Mouse (Mus musculus) hindbrain, postnatal 0 days (tissue): ENCODE measurements around the gene Tomm20. TPM values are rescaled to one million over a fixed set of nuclear protein-coding genes. Genes with fewer than 3 reads are reported as not detected.
"Not testable (repeated sequence)": the region's sequence is repeated elsewhere in the genome, so short reads cannot be mapped to it uniquely, and the experiment has no call there.

Source experiments
- ATAC-seq: fragments of 200-750 bp; cut with Nextera tagmentation; 2 replicates; pipeline ENCODE4 v1.8.0; 2017; ENCODE audit warnings: mild to moderate bottlenecking, moderate TSS enrichment, moderate library complexity
- DNase-seq: peaks from one replicate; pipeline ENCODE4 v3.0.0-alpha.2; 2015; ENCODE audit warnings: low spot score
- H3K27ac ChIP-seq: fragments of 300-500 bp; sonication (generic); 2 replicates; pipeline ENCODE4 v1.5.1; 2014; ENCODE audit warnings: mild to moderate bottlenecking
- H3K27me3 ChIP-seq: fragments of 300-500 bp; sonication (generic); 2 replicates; pipeline ENCODE4 v1.6.1; 2014; ENCODE audit warnings: low read length, mixed read lengths; ENCODE audit not compliant: insufficient read depth
- H3K36me3 ChIP-seq: fragments of 300-500 bp; sonication (generic); 2 replicates; pipeline ENCODE4 v1.6.1; 2014; ENCODE audit warnings: low read length, mixed read lengths; ENCODE audit not compliant: insufficient read depth
- H3K4me1 ChIP-seq: fragments of 300-500 bp; sonication (generic); 2 replicates; pipeline ENCODE4 v1.6.1; 2014; ENCODE audit warnings: antibody characterized with exemption, low read length, mixed read lengths; ENCODE audit not compliant: insufficient read depth
- H3K4me2 ChIP-seq: fragments of 300-500 bp; sonication (generic); 2 replicates; pipeline ENCODE4 v1.6.1; 2014; ENCODE audit warnings: low read depth, mild to moderate bottlenecking, low read length, moderate library complexity, mixed read lengths
- H3K4me3 ChIP-seq: fragments of 300-500 bp; sonication (generic); 2 replicates; pipeline ENCODE4 v1.5.1; 2014; ENCODE audit warnings: low read length
- H3K9ac ChIP-seq: fragments of 300-500 bp; sonication (generic); replicated peaks from 2 replicates; pipeline ENCODE4 v1.6.1; 2014; ENCODE audit warnings: mild to moderate bottlenecking, low read length, moderate library complexity, mixed read lengths
- H3K9me3 ChIP-seq: fragments of 300-500 bp; sonication (generic); 2 replicates; pipeline ENCODE4 v1.6.1; 2016; ENCODE audit warnings: low read length, mixed read lengths
- CTCF ChIP-seq: IDR thresholded peaks from 2 replicates; pipeline ENCODE4 v1.5.1; 2016; ENCODE audit warnings: antibody characterized with exemption, control low read depth, low read depth
- WGBS: fragments of 180-500 bp; shearing (Covaris S2); extraction: QIAGEN DNeasy Blood & Tissue Kit; methylation state at CpG from one replicate; pipeline ENCODE4 v1.1.7; 2014; 5-methylcytosine and 5-hydroxymethylcytosine counted together
- polyA plus RNA-seq: library from polyadenylated mRNA; unstranded; fragments of >200 nt; fragmentation: Nextera tagmentation; extraction: Ambion mirVana; gene quantifications from 2 replicates; pipeline ENCODE4 v1.2.1, GENCODE M21; 2015
- total RNA-seq: library from RNA; depleted of rRNA; stranded (reverse); fragments of >200 nt; gene quantifications from 2 replicates; pipeline ENCODE4 v1.2.3, GENCODE M21; 2014

Gene Tomm20
- total and polyA plus RNA-seq, 2 experiments from 2014 or later = 141 to 232 TPM

DNA sequence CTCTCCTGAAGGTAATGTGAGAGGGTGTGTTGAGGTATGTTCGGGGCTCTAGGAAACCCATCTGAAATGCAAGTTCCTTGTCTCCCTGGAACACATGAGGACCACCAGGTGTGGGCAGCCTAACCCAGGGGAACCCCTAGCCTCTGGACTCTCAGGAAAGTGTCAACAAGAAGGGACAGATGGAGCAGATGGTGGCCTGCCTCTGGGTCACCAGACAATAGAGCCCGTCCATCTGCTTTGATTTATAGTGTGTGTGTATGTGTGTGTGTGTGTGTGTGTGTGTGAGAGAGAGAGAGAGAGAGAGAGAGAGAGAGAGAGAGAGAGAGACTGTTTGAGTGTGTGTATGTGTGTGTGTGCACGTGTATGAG lies 58.0 kb downstream of the Tomm20 start:
- no peaks in the 10 kb centered on the region for H3K27me3 ChIP-seq
- no peaks in the 10 kb centered on the region for H3K9me3 ChIP-seq
- H3K36me3 ChIP-seq = no peaks in the 10 kb centered on the region
- no peak overlapping the region for H3K4me2 ChIP-seq
- H3K9ac ChIP-seq = no peak overlapping the region
- no peak for TF ChIP-seq CTCF
- ATAC-seq (no peak), DNase-seq (no peak)
- WGBS = 66% methylated on average over 3 of the region's 3 CpGs
- peaks cover 15% of the 10 kb centered on the region; the same call in 1 of the 2 replicates for H3K4me1 ChIP-seq
- H3K4me3 ChIP-seq = no peak overlapping the region
- peak overlapping the region; percentile 55; the same call in 1 of the 2 replicates for H3K27ac ChIP-seq

DNA sequence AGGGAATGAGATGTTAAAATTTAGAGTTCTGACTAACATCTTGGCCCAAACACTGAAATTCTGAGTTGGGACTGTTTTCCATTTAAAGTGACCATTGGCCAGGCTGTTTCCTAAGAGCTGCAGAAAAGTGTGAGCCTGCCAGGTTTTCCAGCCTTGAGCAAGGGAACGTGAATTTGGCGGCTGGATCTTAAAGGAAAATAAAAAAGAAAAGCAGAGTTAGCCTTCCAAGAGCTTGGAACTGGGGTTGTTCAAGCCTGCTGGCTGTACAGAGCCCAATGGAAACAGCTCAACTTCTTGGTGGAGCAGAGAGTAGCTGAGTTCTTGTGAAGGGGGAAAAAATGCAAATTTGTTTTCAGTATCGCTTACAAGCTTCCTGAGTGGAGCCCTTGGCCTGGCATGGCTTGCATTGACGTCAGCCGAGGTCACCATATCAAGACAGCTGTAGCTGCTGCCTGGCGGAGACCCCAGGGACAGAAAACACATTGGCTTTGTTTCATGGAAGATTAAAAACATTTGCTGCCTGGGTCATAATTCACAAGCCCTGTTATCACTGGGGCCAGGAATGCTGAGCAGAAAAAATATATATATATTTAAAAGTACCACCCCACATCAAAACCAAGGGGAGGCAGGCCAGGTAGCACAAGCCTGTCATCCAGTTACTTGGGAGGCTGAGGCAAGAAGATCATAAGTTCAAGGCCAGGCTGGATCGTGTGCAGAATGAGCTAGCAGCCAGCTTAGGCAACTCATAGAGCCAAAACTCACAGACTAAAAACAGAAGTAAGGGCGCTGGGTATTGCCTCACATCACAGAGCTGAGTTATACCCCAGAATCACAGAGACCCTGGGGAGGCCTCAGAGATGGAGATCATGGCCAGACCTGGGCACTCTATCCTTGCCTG lies 58.7 kb downstream of the Tomm20 start:
- H3K9ac ChIP-seq = no peak overlapping the region
- DNase-seq (peak; percentile 55), ATAC-seq (no peak)
- no peaks in the 10 kb centered on the region for H3K27me3 ChIP-seq
- peaks cover 15% of the 10 kb centered on the region; the same call in 1 of the 2 replicates for H3K4me1 ChIP-seq
- WGBS = 47% methylated on average over 8 of the region's 8 CpGs
- no peak overlapping the region for H3K4me2 ChIP-seq
- no peak for TF ChIP-seq CTCF
- no peaks in the 10 kb centered on the region for H3K36me3 ChIP-seq
- no peak overlapping the region for H3K4me3 ChIP-seq
- no peaks in the 10 kb centered on the region for H3K9me3 ChIP-seq
- peak overlapping the region; percentile 55; the same call in 1 of the 2 replicates for H3K27ac ChIP-seq

DNA sequence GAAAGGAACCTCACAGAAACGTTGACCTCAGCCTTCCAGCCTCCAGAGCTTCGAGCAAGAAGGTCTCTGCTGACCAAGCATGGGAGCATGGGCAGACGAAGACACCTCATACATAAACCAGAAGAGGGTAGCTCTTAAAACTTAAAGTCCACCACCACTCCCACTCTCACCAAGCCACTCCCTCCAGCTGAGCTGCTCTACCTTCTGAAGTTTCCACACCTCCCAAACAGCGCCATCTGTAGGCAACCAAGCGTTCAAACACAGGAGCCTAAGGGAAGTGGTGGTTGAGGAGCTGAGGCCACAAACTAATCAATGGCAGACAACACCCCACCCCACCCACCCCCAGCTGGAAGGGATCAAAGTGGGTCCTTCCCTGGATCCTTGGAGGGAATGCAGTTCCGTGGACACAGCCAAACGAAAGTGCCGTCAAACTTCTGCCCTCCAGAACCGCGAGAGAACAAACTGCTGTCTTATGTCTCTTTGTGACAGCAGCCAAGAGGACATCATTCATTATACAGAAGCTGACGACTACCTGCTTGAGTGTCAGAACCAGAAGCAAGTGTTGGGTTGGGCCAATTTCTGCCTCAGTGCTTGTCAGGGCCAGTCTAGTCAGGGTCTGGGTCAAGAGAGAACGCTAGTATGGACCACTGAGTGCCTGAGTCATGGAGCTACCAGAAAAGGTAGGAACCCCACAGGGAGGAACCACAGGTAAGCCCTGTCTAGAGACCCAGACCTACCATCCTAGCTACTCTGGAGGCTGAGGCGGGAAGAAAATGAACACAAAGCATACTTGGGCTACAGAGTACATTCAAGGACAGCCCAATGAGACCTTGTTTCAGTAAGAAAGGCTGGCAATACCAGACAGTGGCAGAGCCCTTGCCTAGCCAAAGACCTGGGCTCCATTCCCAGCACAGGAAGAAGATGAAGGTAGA lies 59.8 kb downstream of the Tomm20 start:
- WGBS = 73% methylated on average over 13 of the region's 13 CpGs
- H3K4me2 ChIP-seq = no peak overlapping the region
- H3K36me3 ChIP-seq = no peaks in the 10 kb centered on the region
- H3K27ac ChIP-seq = peak overlapping the region; percentile 55; the same call in 1 of the 2 replicates
- H3K4me3 ChIP-seq = no peak overlapping the region
- H3K27me3 ChIP-seq = no peaks in the 10 kb centered on the region
- H3K9ac ChIP-seq = no peak overlapping the region
- peak; percentile 32 for TF ChIP-seq CTCF
- no peak for ATAC-seq
- DNase-seq = no peak
- no peaks in the 10 kb centered on the region for H3K9me3 ChIP-seq
- H3K4me1 ChIP-seq = peaks cover 15% of the 10 kb centered on the region; the same call in 1 of the 2 replicates

DNA sequence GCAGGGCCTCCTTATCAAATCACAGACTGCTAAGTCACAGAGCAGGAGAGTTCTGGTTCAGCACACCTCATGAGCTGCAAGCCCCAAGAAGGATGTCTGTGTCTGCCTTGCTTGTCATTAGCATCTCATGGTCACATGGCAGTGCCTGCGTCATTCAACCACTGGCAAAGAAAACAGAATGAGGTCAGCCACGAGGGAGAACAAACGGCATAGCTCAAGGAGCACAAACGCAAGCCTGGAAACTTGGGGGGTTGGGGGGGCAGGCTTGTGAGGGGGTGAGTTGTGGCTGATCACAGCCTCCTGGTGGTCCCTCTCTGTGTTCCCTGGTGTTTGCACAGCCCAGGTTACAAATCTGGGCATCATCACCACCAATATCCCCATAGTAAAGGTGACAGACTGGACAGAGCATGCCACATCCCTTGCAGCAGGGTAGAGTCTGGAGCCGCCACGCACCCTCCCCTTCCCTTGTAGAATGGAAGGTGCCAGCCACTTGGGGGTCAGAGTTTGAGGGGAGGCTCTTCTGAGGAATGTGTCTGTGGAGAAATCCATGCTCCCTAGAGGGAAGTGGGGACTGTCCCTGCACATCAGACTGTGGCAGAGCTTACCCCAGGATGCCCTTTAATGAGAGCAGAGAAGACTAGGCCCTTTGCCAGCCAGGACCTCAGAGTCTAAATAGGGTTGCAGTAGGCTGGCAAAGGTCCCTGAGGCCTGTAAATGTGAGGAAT lies 61.3 kb downstream of the Tomm20 start:
- ATAC-seq = peak; percentile 85
- Histone ChIP-seq H3K27ac (peak overlapping the region; percentile 61), H3K4me3 (no peak overlapping the region), H3K9ac (no peak overlapping the region), H3K4me2 (no peak overlapping the region), H3K27me3 (no peaks in the 10 kb centered on the region), H3K36me3 (no peaks in the 10 kb centered on the region), H3K4me1 (peaks cover 15% of the 10 kb centered on the region; the same call in 1 of the 2 replicates), H3K9me3 (no peaks in the 10 kb centered on the region)
- TF ChIP-seq CTCF = no peak
- 32% methylated on average over 6 of the region's 6 CpGs for WGBS
- peak; percentile 75 for DNase-seq

DNA sequence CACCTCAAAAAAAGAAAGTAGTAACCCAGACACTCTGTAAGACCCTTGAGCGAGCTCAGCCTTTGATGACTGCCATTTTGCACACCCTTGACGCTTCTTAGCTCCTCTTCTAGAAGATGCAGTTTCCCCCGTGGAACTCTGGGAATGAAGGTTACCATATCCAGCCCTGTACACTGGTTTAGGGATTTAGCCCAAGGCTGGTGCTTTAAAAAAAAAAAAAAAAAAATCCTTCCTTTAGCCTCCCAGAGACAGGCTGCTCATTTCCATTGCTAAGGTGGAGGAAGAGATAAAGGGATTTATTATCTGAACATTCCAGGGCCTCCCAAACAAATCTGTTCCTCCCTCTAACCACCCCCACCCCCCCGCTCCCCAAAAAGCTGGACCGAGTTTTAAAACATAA lies 61.9 kb downstream of the Tomm20 start:
- 70% methylated on average over 5 of the region's 5 CpGs for WGBS
- no peaks in the 10 kb centered on the region for H3K27me3 ChIP-seq
- peaks cover 15% of the 10 kb centered on the region; the same call in 1 of the 2 replicates for H3K4me1 ChIP-seq
- ATAC-seq = no peak
- no peaks in the 10 kb centered on the region for H3K36me3 ChIP-seq
- no peak overlapping the region for H3K27ac ChIP-seq
- no peaks in the 10 kb centered on the region for H3K9me3 ChIP-seq
- no peak overlapping the region for H3K9ac ChIP-seq
- no peak overlapping the region for H3K4me3 ChIP-seq
- H3K4me2 ChIP-seq = no peak overlapping the region
- TF ChIP-seq CTCF = no peak
- no peak for DNase-seq

DNA sequence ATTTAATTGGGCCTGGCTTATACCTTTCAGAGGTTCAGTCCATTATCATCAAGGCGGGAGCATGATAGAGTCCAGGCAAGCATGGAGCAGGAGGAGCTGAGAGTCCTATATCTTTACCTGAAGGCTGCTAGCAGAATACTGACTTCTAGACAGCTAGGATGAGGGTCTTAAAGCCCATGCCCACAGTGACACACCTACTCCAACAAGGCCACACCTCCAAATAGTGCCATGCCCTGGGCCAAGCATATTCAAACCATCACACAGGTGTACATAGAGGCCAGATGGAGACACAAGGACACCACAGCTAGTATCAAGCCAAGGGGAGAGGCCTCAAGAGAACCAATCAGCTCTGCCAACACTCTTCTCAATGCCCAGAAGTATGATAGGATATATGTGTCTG lies 63.1 kb downstream of the Tomm20 start:
- H3K4me1 ChIP-seq = peaks cover 15% of the 10 kb centered on the region; the same call in 1 of the 2 replicates

More for the DNA sequence above, 63.1 kb downstream of the Tomm20 start:
- not testable (repeated sequence) for H3K27me3 ChIP-seq, ATAC-seq, DNase-seq, H3K27ac ChIP-seq, H3K4me3 ChIP-seq, H3K9me3 ChIP-seq, H3K4me2 ChIP-seq, H3K36me3 ChIP-seq, H3K9ac ChIP-seq
- 96% methylated on average over 1 of the region's 1 CpGs for WGBS
